In the genomic region with DNA sequence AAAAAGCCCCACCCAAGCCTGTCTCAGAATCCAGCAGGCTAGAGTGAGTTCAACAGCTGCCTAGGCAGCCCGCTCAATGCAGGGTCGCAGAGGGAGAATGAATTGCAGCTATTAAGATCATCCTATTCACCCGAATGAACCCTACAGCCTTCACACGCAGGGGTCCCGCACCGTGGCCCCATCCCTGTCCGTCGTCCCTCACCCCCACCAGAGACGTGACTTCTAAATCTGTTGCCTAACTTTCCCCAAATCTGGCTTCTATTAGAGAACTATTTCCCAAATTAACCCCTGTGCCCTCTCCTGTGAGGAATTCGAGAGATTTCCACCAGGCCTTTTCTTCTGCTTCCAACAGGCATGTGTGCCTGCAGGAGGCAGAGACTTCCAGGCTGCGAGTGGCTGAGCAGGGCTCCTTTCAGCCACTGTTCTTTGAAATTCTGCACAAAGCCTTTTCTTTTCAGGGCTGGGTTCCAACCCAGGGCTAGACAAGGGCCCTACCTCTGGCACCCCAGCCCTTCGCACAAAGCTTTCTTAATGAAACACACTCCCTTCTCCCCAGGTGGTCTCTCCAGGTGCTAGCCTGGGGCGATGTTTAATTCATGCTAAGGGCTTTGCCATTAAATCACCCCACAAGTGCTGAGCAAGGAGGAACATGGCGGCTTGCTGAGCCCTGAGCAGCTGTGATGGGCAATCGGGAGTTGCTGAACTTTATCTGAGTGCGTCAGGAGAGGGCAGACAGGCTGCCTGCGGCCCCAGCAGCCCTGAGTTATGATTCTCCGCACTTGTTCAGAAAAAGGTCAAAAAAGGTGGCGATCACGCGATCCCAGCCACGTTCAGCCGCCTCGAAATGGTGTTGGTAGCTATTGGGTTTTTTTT, we compare ENCODE assay signal across 12 mouse cellular contexts.
DNase-seq lines count a peak whose midpoint lies in the region; ATAC-seq lines count a peak whose summit lies in the region.
"Had no signal": no experiment of that assay in that cellular context is flagged by ENCODE, and none has a peak within 500 bp of the region (broad histone marks: within the 10 kb centered on the region; RNA-seq: fewer than 3 reads in every experiment).

No protein-coding gene starts in this region.

- H3K27me3 ChIP-seq in kidney, embryonic 16.5 days (ENCODE audit: insufficient read depth, low read length): 0 out of 2 replicates have a peak, but pooled peaks cover 3% of the 10 kb centered on the region
- H3K27me3 ChIP-seq in forebrain, embryonic 12.5 days: peaks cover 80% of the 10 kb centered on the region
- no peaks in the 10 kb centered on the region for H3K27me3 ChIP-seq in limb, embryonic 15.5 days
- H3K27me3 ChIP-seq: CH12.LX had no signal

- 0 out of 2 replicates have a peak, but pooled peaks have one; percentile 60 for ATAC-seq in kidney, embryonic 16.5 days (ENCODE audit: low FRiP score, low TSS enrichment)
- peak; percentile 55; the same call in 1 of the 2 replicates for ATAC-seq in forebrain, embryonic 12.5 days (ENCODE audit: low FRiP score)
- no peak; the same call in 1 of the 2 replicates for ATAC-seq in limb, embryonic 15.5 days (ENCODE audit: insufficient number of reproducible peaks, low FRiP score, low TSS enrichment, low read depth)
- ATAC-seq in erythroid progenitor cell, adult 5-6 weeks (replicated peaks; ENCODE audit: low FRiP score, poor library complexity, severe bottlenecking): no peak
- ATAC-seq in megakaryocyte progenitor cell, adult 5-6 weeks (replicated peaks; ENCODE audit: poor library complexity): no peak
- ATAC-seq in inflammation-experienced regulatory T-cells, adult 6 months: no peak
- ATAC-seq: intestine, embryonic 16.5 days had no signal

- DNase-seq in kidney, adult 9 months: no peak
- no peak for DNase-seq in adrenal gland, adult 2 months
- DNase-seq: gastrocnemius, postnatal 25 days; lung, postnatal 4 days had no signal

- 0 out of 2 replicates have a peak, but pooled peaks cover 10% of the 10 kb centered on the region for H3K4me1 ChIP-seq in kidney, embryonic 16.5 days (ENCODE audit: insufficient read depth, low read length)
- H3K4me1 ChIP-seq in forebrain, embryonic 12.5 days: peaks cover 22% of the 10 kb centered on the region
- peaks cover 29% of the 10 kb centered on the region for H3K4me1 ChIP-seq in limb, embryonic 15.5 days

- no peaks in the 10 kb centered on the region for H3K36me3 ChIP-seq in kidney, embryonic 16.5 days (ENCODE audit: insufficient read depth, low read length)
- no peaks in the 10 kb centered on the region for H3K36me3 ChIP-seq in forebrain, embryonic 12.5 days (replicated peaks)
- H3K36me3 ChIP-seq in limb, embryonic 15.5 days: no peaks in the 10 kb centered on the region

- 26% methylated on average over 24 of the region's 24 CpGs for WGBS in kidney, embryonic 16.5 days
- WGBS in forebrain, embryonic 12.5 days: 3% methylated on average over 24 of the region's 24 CpGs
- WGBS in limb, embryonic 15.5 days: 18% methylated on average over 24 of the region's 24 CpGs

- no peak overlapping the region for H3K27ac ChIP-seq in kidney, embryonic 16.5 days (ENCODE audit: low read length)
- no peak overlapping the region for H3K27ac ChIP-seq in forebrain, embryonic 12.5 days
- peak overlapping the region; percentile 35; the same call in 1 of the 2 replicates for H3K27ac ChIP-seq in limb, embryonic 15.5 days

- no peak overlapping the region for H3K9ac ChIP-seq in kidney, embryonic 16.5 days (replicated peaks; ENCODE audit: low read length)
- no peak overlapping the region for H3K9ac ChIP-seq in forebrain, embryonic 12.5 days
- no peak overlapping the region for H3K9ac ChIP-seq in limb, embryonic 15.5 days

- no peaks in the 10 kb centered on the region for H3K9me3 ChIP-seq in kidney, embryonic 16.5 days (ENCODE audit: low read length)
- H3K9me3 ChIP-seq in forebrain, embryonic 12.5 days: no peaks in the 10 kb centered on the region
- H3K9me3 ChIP-seq in limb, embryonic 15.5 days: no peaks in the 10 kb centered on the region

- no peak overlapping the region for H3K4me2 ChIP-seq in kidney, embryonic 16.5 days (replicated peaks; ENCODE audit: low read depth, low read length)
- peak overlapping the region; percentile 32 for H3K4me2 ChIP-seq in forebrain, embryonic 12.5 days
- H3K4me2 ChIP-seq in limb, embryonic 15.5 days: no peak overlapping the region

- H3K4me3 ChIP-seq in kidney, embryonic 16.5 days (ENCODE audit: low read length): no peak overlapping the region
- H3K4me3 ChIP-seq in forebrain, embryonic 12.5 days (replicated peaks): no peak overlapping the region
- no peak overlapping the region for H3K4me3 ChIP-seq in limb, embryonic 15.5 days

Comparison
In these comparisons a context has a peak if more than half of its experiments do, and no peak if none do; other contexts are left out.
1. ATAC-seq: peak in kidney, embryonic 16.5 days (single experiment) and forebrain, embryonic 12.5 days (single experiment); none in limb, embryonic 15.5 days (single experiment), erythroid progenitor cell, adult 5-6 weeks (single experiment), megakaryocyte progenitor cell, adult 5-6 weeks (single experiment) and inflammation-experienced regulatory T-cells, adult 6 months (single experiment).